Mouse (Mus musculus): Measurements from ENCODE around the gene Gm45261. TPM values are rescaled to one million over a fixed set of nuclear protein-coding genes. Genes with fewer than 3 reads are reported as not detected.

Gm45261 gene
- polyA plus RNA-seq (2012; rRNA removed) = not detected in 2 replicates

- DNase-seq (ENCODE audit: low read depth) = no peak
- TF ChIP-seq POLR2A (IDR thresholded peaks at IDR 0.05; ENCODE audit: borderline replicate concordance, extremely low read depth, insufficient read depth, insufficient read length, poor library complexity, severe bottlenecking) (no peak), CTCF (IDR thresholded peaks at IDR 0.05; ENCODE audit: borderline replicate concordance, extremely low read depth, insufficient read depth, insufficient read length) (no peak)
These were observed at the start of gene Gm45261 for GRCm38 (mm10) chr1:80461348-80461747. TSS of gene Gm45261 (minus strand) at chr1:80461448.

- no peak for DNase-seq (ENCODE audit: low read depth)
- no peak for TF ChIP-seq POLR2A (IDR thresholded peaks at IDR 0.05; ENCODE audit: borderline replicate concordance, extremely low read depth, insufficient read depth, insufficient read length, poor library complexity, severe bottlenecking)
- peak; percentile 9; the same call in 1 of the 2 replicates for TF ChIP-seq CTCF (IDR thresholded peaks at IDR 0.05; ENCODE audit: borderline replicate concordance, extremely low read depth, insufficient read depth, insufficient read length)
These were observed 43.5 kb upstream of the Gm45261 start for GRCm38 (mm10) chr1:80504757-80505156.

- no peak for DNase-seq (ENCODE audit: low read depth)
- TF ChIP-seq POLR2A (IDR thresholded peaks at IDR 0.05; ENCODE audit: borderline replicate concordance, extremely low read depth, insufficient read depth, insufficient read length, poor library complexity, severe bottlenecking) = no peak
These were observed 42.8 kb upstream of the Gm45261 start for GRCm38 (mm10) chr1:80504081-80504480.

- peak; percentile 41 for DNase-seq (ENCODE audit: low read depth)
- TF ChIP-seq CTCF (IDR thresholded peaks at IDR 0.05; ENCODE audit: borderline replicate concordance, extremely low read depth, insufficient read depth, insufficient read length) (no peak), POLR2A (IDR thresholded peaks at IDR 0.05; ENCODE audit: borderline replicate concordance, extremely low read depth, insufficient read depth, insufficient read length, poor library complexity, severe bottlenecking) (no peak)
These were observed 41.4 kb upstream of the Gm45261 start for GRCm38 (mm10) chr1:80502456-80503165.

- peak; percentile 44 for DNase-seq (ENCODE audit: low read depth)
- TF ChIP-seq CTCF (IDR thresholded peaks at IDR 0.05; ENCODE audit: borderline replicate concordance, extremely low read depth, insufficient read depth, insufficient read length) (no peak), POLR2A (IDR thresholded peaks at IDR 0.05; ENCODE audit: borderline replicate concordance, extremely low read depth, insufficient read depth, insufficient read length, poor library complexity, severe bottlenecking) (no peak)
These were observed 38.0 kb upstream of the Gm45261 start for GRCm38 (mm10) chr1:80499264-80499663.

- DNase-seq (ENCODE audit: low read depth) = no peak
- TF ChIP-seq CTCF (IDR thresholded peaks at IDR 0.05; ENCODE audit: borderline replicate concordance, extremely low read depth, insufficient read depth, insufficient read length) = no peak
- TF ChIP-seq POLR2A (IDR thresholded peaks at IDR 0.05; ENCODE audit: borderline replicate concordance, extremely low read depth, insufficient read depth, insufficient read length, poor library complexity, severe bottlenecking) = no peak
These were observed 35.1 kb upstream of the Gm45261 start for GRCm38 (mm10) chr1:80496360-80496759.

- no peak for DNase-seq (ENCODE audit: low read depth)
- TF ChIP-seq POLR2A (IDR thresholded peaks at IDR 0.05; ENCODE audit: borderline replicate concordance, extremely low read depth, insufficient read depth, insufficient read length, poor library complexity, severe bottlenecking) (no peak), CTCF (IDR thresholded peaks at IDR 0.05; ENCODE audit: borderline replicate concordance, extremely low read depth, insufficient read depth, insufficient read length) (no peak)
These were observed 22.2 kb upstream of the Gm45261 start for GRCm38 (mm10) chr1:80483419-80483818.

- DNase-seq (ENCODE audit: low read depth) = no peak
- TF ChIP-seq CTCF (IDR thresholded peaks at IDR 0.05; ENCODE audit: borderline replicate concordance, extremely low read depth, insufficient read depth, insufficient read length) (no peak), POLR2A (IDR thresholded peaks at IDR 0.05; ENCODE audit: borderline replicate concordance, extremely low read depth, insufficient read depth, insufficient read length, poor library complexity, severe bottlenecking) (no peak)
These were observed 13.7 kb upstream of the Gm45261 start for GRCm38 (mm10) chr1:80474942-80475341.

- DNase-seq (ENCODE audit: low read depth) = no peak
- TF ChIP-seq CTCF (IDR thresholded peaks at IDR 0.05; ENCODE audit: borderline replicate concordance, extremely low read depth, insufficient read depth, insufficient read length) (no peak), POLR2A (IDR thresholded peaks at IDR 0.05; ENCODE audit: borderline replicate concordance, extremely low read depth, insufficient read depth, insufficient read length, poor library complexity, severe bottlenecking) (no peak)
These were observed 11.1 kb upstream of the Gm45261 start for GRCm38 (mm10) chr1:80472395-80472794.

GRCm38 (mm10) chr1:80459923-80460322 lies 1.3 kb downstream of the Gm45261 start:
- DNase-seq (ENCODE audit: low read depth) = peak; percentile 73

GRCm38 (mm10) chr1:80459477-80459876 lies 1.8 kb downstream of the Gm45261 start:
- DNase-seq (ENCODE audit: low read depth) = peak; percentile 69

More at GRCm38 (mm10) chr1:80459923-80460322, 1.3 kb downstream of the Gm45261 start:
- TF ChIP-seq POLR2A (IDR thresholded peaks at IDR 0.05; ENCODE audit: borderline replicate concordance, extremely low read depth, insufficient read depth, insufficient read length, poor library complexity, severe bottlenecking) = no peak
- TF ChIP-seq CTCF (IDR thresholded peaks at IDR 0.05; ENCODE audit: borderline replicate concordance, extremely low read depth, insufficient read depth, insufficient read length) = no peak

GRCm38 (mm10) chr1:80453971-80454370 lies 7.3 kb downstream of the Gm45261 start:
- TF ChIP-seq CTCF (IDR thresholded peaks at IDR 0.05; ENCODE audit: borderline replicate concordance, extremely low read depth, insufficient read depth, insufficient read length) = no peak
- no peak for TF ChIP-seq POLR2A (IDR thresholded peaks at IDR 0.05; ENCODE audit: borderline replicate concordance, extremely low read depth, insufficient read depth, insufficient read length, poor library complexity, severe bottlenecking)
- DNase-seq (ENCODE audit: low read depth) = no peak

More at GRCm38 (mm10) chr1:80459477-80459876, 1.8 kb downstream of the Gm45261 start:
- no peak for TF ChIP-seq CTCF (IDR thresholded peaks at IDR 0.05; ENCODE audit: borderline replicate concordance, extremely low read depth, insufficient read depth, insufficient read length)
- TF ChIP-seq POLR2A (IDR thresholded peaks at IDR 0.05; ENCODE audit: borderline replicate concordance, extremely low read depth, insufficient read depth, insufficient read length, poor library complexity, severe bottlenecking) = no peak

Data from brain, embryonic 14.5 days (tissue).